Mouse (Mus musculus): ENCODE results near the gene Clk2. TPM values are rescaled to one million over a fixed set of nuclear protein-coding genes. Genes with fewer than 3 reads are reported as not detected.

Clk2 gene
- polyA plus RNA-seq, 1 experiment from 2014 or later, result 29.5 TPM

GRCm38 (mm10) chr3:89195979-89196877, 31.6 kb downstream of the Clk2 start:
- peaks cover 8% of the 10 kb centered on the region for H3K4me1 ChIP-seq (ENCODE audit: control insufficient read depth, insufficient read depth, low read length)
- 6% methylated on average over 33 of the region's 33 CpGs for WGBS
- H3K36me3 ChIP-seq (ENCODE audit: control insufficient read depth, insufficient read depth, low read length), result no peaks in the 10 kb centered on the region
- H3K4me3 ChIP-seq (ENCODE audit: low read depth, low read length), result peak overlapping the region; percentile 28
- H3K9ac ChIP-seq (ENCODE audit: low read length), result peak overlapping the region; percentile 62
- no peaks in the 10 kb centered on the region for H3K27me3 ChIP-seq (ENCODE audit: control insufficient read depth, insufficient read depth, low read length)
- H3K27ac ChIP-seq (ENCODE audit: low read depth, low read length), result peak overlapping the region; percentile 76
- H3K9me3 ChIP-seq (ENCODE audit: control insufficient read depth, low read length), result no peaks in the 10 kb centered on the region
- DNase-seq (ENCODE audit: low spot score, missing footprints) (peak; percentile 99), ATAC-seq (ENCODE audit: low FRiP score) (peak; percentile 96)
- H3K4me2 ChIP-seq, result peak overlapping the region; percentile 50

GRCm38 (mm10) chr3:89199839-89200238, 35.2 kb downstream of the Clk2 start:
- Histone ChIP-seq H3K4me3 (ENCODE audit: low read depth, low read length) (no peak overlapping the region), H3K9me3 (ENCODE audit: control insufficient read depth, low read length) (no peaks in the 10 kb centered on the region), H3K36me3 (ENCODE audit: control insufficient read depth, insufficient read depth, low read length) (no peaks in the 10 kb centered on the region), H3K9ac (ENCODE audit: low read length) (no peak overlapping the region), H3K4me2 (no peak overlapping the region), H3K27ac (ENCODE audit: low read depth, low read length) (no peak overlapping the region), H3K27me3 (ENCODE audit: control insufficient read depth, insufficient read depth, low read length) (no peaks in the 10 kb centered on the region), H3K4me1 (ENCODE audit: control insufficient read depth, insufficient read depth, low read length) (peaks cover 11% of the 10 kb centered on the region)
- DNase-seq (ENCODE audit: low spot score, missing footprints), result no peak
- ATAC-seq (ENCODE audit: low FRiP score), result no peak
- 78% methylated on average over 3 of the region's 3 CpGs for WGBS

GRCm38 (mm10) chr3:89202253-89203141, 37.9 kb downstream of the Clk2 start, which contains the start of gene Gba:
Gene Gba, plus strand, starts transcription at chr3:89202928.
- Histone ChIP-seq H3K4me2 (peak within 1 kb of the TSS; percentile 52), H3K4me3 (ENCODE audit: low read depth, low read length) (peak within 1 kb of the TSS; percentile 40), H3K36me3 (ENCODE audit: control insufficient read depth, insufficient read depth, low read length) (peaks cover 4% of the 10 kb centered on the region; the same call in 1 of the 2 replicates), H3K9me3 (ENCODE audit: control insufficient read depth, low read length) (no peaks in the 10 kb centered on the region), H3K27ac (ENCODE audit: low read depth, low read length) (no peak within 1 kb of the TSS), H3K27me3 (ENCODE audit: control insufficient read depth, insufficient read depth, low read length) (no peaks in the 10 kb centered on the region), H3K4me1 (ENCODE audit: control insufficient read depth, insufficient read depth, low read length) (peaks cover 4% of the 10 kb centered on the region; the same call in 1 of the 2 replicates), H3K9ac (ENCODE audit: low read length) (peak within 1 kb of the TSS; percentile 50)
- WGBS, result 26% methylated on average over 13 of the region's 13 CpGs
- DNase-seq (ENCODE audit: low spot score, missing footprints), result peak; percentile 100
- peak; percentile 90 for ATAC-seq (ENCODE audit: low FRiP score)

- Histone ChIP-seq H3K36me3 (ENCODE audit: control insufficient read depth, insufficient read depth, low read length) (peaks cover 9% of the 10 kb centered on the region; the same call in 1 of the 2 replicates), H3K4me3 (ENCODE audit: low read depth, low read length) (peak overlapping the region; percentile 40), H3K27ac (ENCODE audit: low read depth, low read length) (no peak overlapping the region), H3K27me3 (ENCODE audit: control insufficient read depth, insufficient read depth, low read length) (no peaks in the 10 kb centered on the region), H3K9ac (ENCODE audit: low read length) (peak overlapping the region; percentile 50), H3K4me1 (ENCODE audit: control insufficient read depth, insufficient read depth, low read length) (peaks cover 4% of the 10 kb centered on the region; the same call in 1 of the 2 replicates), H3K4me2 (peak overlapping the region; percentile 52), H3K9me3 (ENCODE audit: control insufficient read depth, low read length) (no peaks in the 10 kb centered on the region)
- ATAC-seq (ENCODE audit: low FRiP score) (peak; percentile 28), DNase-seq (ENCODE audit: low spot score, missing footprints) (no peak)
- 39% methylated on average over 5 of the region's 5 CpGs for WGBS
These were observed 38.5 kb downstream of the Clk2 start for GRCm38 (mm10) chr3:89203142-89203514.

- Histone ChIP-seq H3K4me2 (no peak overlapping the region), H3K4me3 (ENCODE audit: low read depth, low read length) (no peak overlapping the region), H3K9ac (ENCODE audit: low read length) (no peak overlapping the region), H3K27ac (ENCODE audit: low read depth, low read length) (no peak overlapping the region), H3K36me3 (ENCODE audit: control insufficient read depth, insufficient read depth, low read length) (peaks cover 20% of the 10 kb centered on the region), H3K9me3 (ENCODE audit: control insufficient read depth, low read length) (no peaks in the 10 kb centered on the region), H3K4me1 (ENCODE audit: control insufficient read depth, insufficient read depth, low read length) (peaks cover 4% of the 10 kb centered on the region; the same call in 1 of the 2 replicates), H3K27me3 (ENCODE audit: control insufficient read depth, insufficient read depth, low read length) (no peaks in the 10 kb centered on the region)
- WGBS, result 92% methylated on average over 7 of the region's 7 CpGs
- DNase-seq (ENCODE audit: low spot score, missing footprints), result no peak
- no peak for ATAC-seq (ENCODE audit: low FRiP score)
These were observed 41.5 kb downstream of the Clk2 start for GRCm38 (mm10) chr3:89206079-89206478.

GRCm38 (mm10) chr3:89206695-89207094, 42.1 kb downstream of the Clk2 start:
- H3K36me3 ChIP-seq (ENCODE audit: control insufficient read depth, insufficient read depth, low read length), result peaks cover 20% of the 10 kb centered on the region
- no peak overlapping the region for H3K4me3 ChIP-seq (ENCODE audit: low read depth, low read length)
- H3K9me3 ChIP-seq (ENCODE audit: control insufficient read depth, low read length), result no peaks in the 10 kb centered on the region
- ATAC-seq (ENCODE audit: low FRiP score), result no peak
- H3K9ac ChIP-seq (ENCODE audit: low read length), result no peak overlapping the region
- no peak overlapping the region for H3K27ac ChIP-seq (ENCODE audit: low read depth, low read length)
- H3K4me2 ChIP-seq, result no peak overlapping the region
- 92% methylated on average over 2 of the region's 2 CpGs for WGBS
- H3K27me3 ChIP-seq (ENCODE audit: control insufficient read depth, insufficient read depth, low read length), result no peaks in the 10 kb centered on the region
- H3K4me1 ChIP-seq (ENCODE audit: control insufficient read depth, insufficient read depth, low read length), result peaks cover 4% of the 10 kb centered on the region; the same call in 1 of the 2 replicates
- no peak for DNase-seq (ENCODE audit: low spot score, missing footprints)

GRCm38 (mm10) chr3:89208075-89208657, 43.6 kb downstream of the Clk2 start:
- H3K27ac ChIP-seq (ENCODE audit: low read depth, low read length), result no peak overlapping the region
- no peak overlapping the region for H3K4me2 ChIP-seq
- no peaks in the 10 kb centered on the region for H3K9me3 ChIP-seq (ENCODE audit: control insufficient read depth, low read length)
- ATAC-seq (ENCODE audit: low FRiP score) (no peak), DNase-seq (ENCODE audit: low spot score, missing footprints) (no peak)
- H3K27me3 ChIP-seq (ENCODE audit: control insufficient read depth, insufficient read depth, low read length), result no peaks in the 10 kb centered on the region
- H3K36me3 ChIP-seq (ENCODE audit: control insufficient read depth, insufficient read depth, low read length), result peaks cover 20% of the 10 kb centered on the region
- H3K9ac ChIP-seq (ENCODE audit: low read length), result no peak overlapping the region
- WGBS, result 95% methylated on average over 13 of the region's 13 CpGs
- H3K4me3 ChIP-seq (ENCODE audit: low read depth, low read length), result no peak overlapping the region
- H3K4me1 ChIP-seq (ENCODE audit: control insufficient read depth, insufficient read depth, low read length), result peaks cover 6% of the 10 kb centered on the region

- peaks cover 20% of the 10 kb centered on the region for H3K36me3 ChIP-seq (ENCODE audit: control insufficient read depth, insufficient read depth, low read length)
- no peaks in the 10 kb centered on the region for H3K27me3 ChIP-seq (ENCODE audit: control insufficient read depth, insufficient read depth, low read length)
- no peaks in the 10 kb centered on the region for H3K9me3 ChIP-seq (ENCODE audit: control insufficient read depth, low read length)
- no peak for DNase-seq (ENCODE audit: low spot score, missing footprints)
- no peak overlapping the region for H3K4me2 ChIP-seq
- H3K4me3 ChIP-seq (ENCODE audit: low read depth, low read length), result no peak overlapping the region
- no peak overlapping the region for H3K9ac ChIP-seq (ENCODE audit: low read length)
- H3K27ac ChIP-seq (ENCODE audit: low read depth, low read length), result no peak overlapping the region
- WGBS, result 85% methylated on average over 6 of the region's 6 CpGs
- no peak for ATAC-seq (ENCODE audit: low FRiP score)
- peaks cover 3% of the 10 kb centered on the region for H3K4me1 ChIP-seq (ENCODE audit: control insufficient read depth, insufficient read depth, low read length)
These were observed 44.1 kb downstream of the Clk2 start for GRCm38 (mm10) chr3:89208736-89209135.

All from midbrain, embryonic 11.5 days (tissue).